Mouse (Mus musculus): ENCODE results near the gene Per2. TPM values are rescaled to one million over a fixed set of nuclear protein-coding genes. Genes with fewer than 3 reads are reported as not detected.

Per2 gene
- polyA plus RNA-seq, 1 experiment from 2014 or later: 4.1 TPM

DNA sequence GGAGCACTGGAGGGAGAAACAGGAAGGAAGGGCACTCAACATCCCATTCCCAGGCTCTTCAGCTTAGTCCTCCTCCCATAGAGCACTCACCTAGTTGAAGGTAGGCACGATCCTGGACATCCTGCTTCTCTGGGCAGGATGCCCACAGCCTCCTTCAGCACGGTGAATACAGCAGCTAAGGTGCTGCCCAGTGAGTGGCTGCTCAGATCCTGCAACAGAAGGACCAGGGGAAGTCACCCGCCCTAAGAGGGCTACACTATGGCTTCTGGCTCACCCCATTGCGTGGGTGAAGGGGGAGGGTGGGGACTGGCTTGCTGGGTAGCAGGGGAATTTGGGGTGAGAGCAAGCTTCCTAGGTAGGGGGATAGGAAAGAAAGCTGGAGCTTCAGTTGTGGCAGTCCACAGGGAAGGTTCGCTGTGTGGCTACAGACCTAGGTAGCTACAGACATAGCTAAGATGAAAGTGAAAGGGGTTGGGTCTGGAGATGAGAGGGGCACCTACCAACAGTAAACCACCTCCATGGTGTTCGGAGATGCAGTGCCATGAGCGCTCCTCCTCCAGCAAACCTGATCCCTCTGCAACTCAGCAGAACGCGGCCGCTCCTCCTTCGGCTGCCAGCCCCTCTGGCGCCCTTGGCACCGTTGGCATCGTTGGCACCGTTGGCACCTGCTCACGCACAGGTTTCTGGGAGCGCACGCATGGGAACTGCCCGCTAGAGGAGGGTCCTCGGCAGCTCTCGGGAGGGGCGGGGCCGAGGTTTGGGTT is 53.5 kb downstream of the Per2 start:
- H3K4me2 ChIP-seq (ENCODE audit: low read depth): no peak overlapping the region
- 52% methylated on average over 23 of the region's 23 CpGs for WGBS
- no peaks in the 10 kb centered on the region for H3K27me3 ChIP-seq (ENCODE audit: control insufficient read depth, insufficient read depth, low read length)
- no peaks in the 10 kb centered on the region for H3K9me3 ChIP-seq (ENCODE audit: control insufficient read depth, low read length)
- no peak overlapping the region for H3K4me3 ChIP-seq (ENCODE audit: low read depth, low read length)
- ATAC-seq (ENCODE audit: insufficient read depth, low FRiP score, low TSS enrichment): no peak
- DNase-seq (ENCODE audit: low spot score): no peak
- no peaks in the 10 kb centered on the region for H3K4me1 ChIP-seq (ENCODE audit: control insufficient read depth, insufficient read depth, low read length)
- H3K27ac ChIP-seq (ENCODE audit: low read depth, low read length): no peak overlapping the region
- no peak overlapping the region for H3K9ac ChIP-seq (ENCODE audit: low read length)
- H3K36me3 ChIP-seq (ENCODE audit: control insufficient read depth, insufficient read depth, low read length): no peaks in the 10 kb centered on the region

DNA sequence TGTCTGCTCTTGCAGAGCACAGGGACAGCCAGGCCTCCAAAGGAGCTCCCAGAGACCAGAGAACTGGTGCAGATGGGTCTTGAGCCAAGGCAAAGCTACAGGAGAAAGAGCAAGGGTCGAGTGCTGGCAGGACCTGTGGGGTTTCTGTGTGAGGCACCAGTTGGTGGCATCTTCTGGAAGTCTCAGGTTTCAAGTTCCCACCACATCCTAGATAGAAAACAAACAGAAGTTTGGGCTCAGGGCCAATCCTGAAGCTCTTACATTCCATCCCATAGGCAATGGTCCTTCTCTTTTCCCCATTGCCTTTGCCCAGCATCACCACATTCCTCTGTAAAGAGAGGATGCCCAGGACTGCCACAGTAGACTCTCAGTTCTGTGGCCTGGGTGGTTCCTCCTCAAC is 54.1 kb downstream of the Per2 start:
- Histone ChIP-seq H3K4me1 (ENCODE audit: control insufficient read depth, insufficient read depth, low read length) (no peaks in the 10 kb centered on the region), H3K27me3 (ENCODE audit: control insufficient read depth, insufficient read depth, low read length) (no peaks in the 10 kb centered on the region), H3K9me3 (ENCODE audit: control insufficient read depth, low read length) (no peaks in the 10 kb centered on the region), H3K27ac (ENCODE audit: low read depth, low read length) (no peak overlapping the region), H3K9ac (ENCODE audit: low read length) (no peak overlapping the region), H3K4me3 (ENCODE audit: low read depth, low read length) (no peak overlapping the region), H3K36me3 (ENCODE audit: control insufficient read depth, insufficient read depth, low read length) (no peaks in the 10 kb centered on the region), H3K4me2 (ENCODE audit: low read depth) (no peak overlapping the region)
- ATAC-seq (ENCODE audit: insufficient read depth, low FRiP score, low TSS enrichment): no peak
- no peak for DNase-seq (ENCODE audit: low spot score)
- 21% methylated on average over 1 of the region's 1 CpGs for WGBS

DNA sequence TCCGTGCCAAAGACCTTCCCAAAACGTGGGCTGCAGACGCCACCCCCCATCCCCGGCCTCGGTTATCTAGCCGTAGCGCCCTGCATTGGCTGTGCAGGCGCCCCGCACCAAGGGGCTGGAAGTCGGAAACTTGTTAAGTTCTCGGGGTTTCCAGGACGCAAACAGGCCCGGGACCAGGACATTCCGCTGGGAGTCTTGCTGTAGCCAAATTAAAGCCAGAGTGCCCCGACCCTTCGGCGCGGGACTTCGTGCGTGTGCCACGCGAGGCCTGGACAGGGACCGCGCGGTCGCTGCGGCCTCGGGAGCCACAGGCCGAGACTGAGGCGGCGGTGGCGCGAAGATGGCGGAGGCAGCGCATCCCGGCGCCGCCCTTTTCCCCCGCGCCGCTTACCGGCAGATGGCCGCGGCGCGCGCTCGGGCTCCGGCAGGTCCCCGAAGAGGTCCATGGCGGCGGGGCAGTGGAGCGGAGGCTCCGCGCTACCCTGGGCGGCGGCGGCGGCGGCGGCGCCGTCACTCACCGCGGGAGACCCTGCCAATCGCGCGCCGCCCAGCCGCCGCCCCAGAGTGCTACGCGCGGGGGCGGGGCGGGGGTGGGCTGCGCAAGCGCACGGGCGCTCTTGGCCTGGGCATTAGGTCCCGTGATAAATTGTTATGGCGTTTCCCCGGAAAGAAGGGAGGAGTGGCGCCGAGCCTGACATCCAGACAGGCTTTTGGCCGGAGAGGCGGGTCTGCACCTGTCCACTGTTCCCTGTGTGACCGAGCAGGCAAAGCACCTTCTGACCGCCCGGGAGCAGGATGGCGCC is 60.7 kb downstream of the Per2 start, which contains the start of gene Ilkap:
Gene Ilkap (minus strand): TSS at position 556 of the 803 bp plus-strand sequence.
- peak within 1 kb of the TSS; percentile 86 for H3K9ac ChIP-seq (ENCODE audit: low read length)
- H3K27me3 ChIP-seq (ENCODE audit: control insufficient read depth, insufficient read depth, low read length): no peaks in the 10 kb centered on the region
- H3K27ac ChIP-seq (ENCODE audit: low read depth, low read length): peak within 1 kb of the TSS; percentile 67
- H3K9me3 ChIP-seq (ENCODE audit: control insufficient read depth, low read length): no peaks in the 10 kb centered on the region
- peak within 1 kb of the TSS; percentile 90 for H3K4me2 ChIP-seq (ENCODE audit: low read depth)
- peak; percentile 92 for ATAC-seq (ENCODE audit: insufficient read depth, low FRiP score, low TSS enrichment)
- H3K36me3 ChIP-seq (ENCODE audit: control insufficient read depth, insufficient read depth, low read length): no peaks in the 10 kb centered on the region; the same call in 1 of the 2 replicates
- WGBS: under 1% methylated on average over 60 of the region's 91 CpGs
- H3K4me1 ChIP-seq (ENCODE audit: control insufficient read depth, insufficient read depth, low read length): peaks cover 12% of the 10 kb centered on the region
- DNase-seq (ENCODE audit: low spot score): peak; percentile 92
- H3K4me3 ChIP-seq (ENCODE audit: low read depth, low read length): peak within 1 kb of the TSS; percentile 86

DNA sequence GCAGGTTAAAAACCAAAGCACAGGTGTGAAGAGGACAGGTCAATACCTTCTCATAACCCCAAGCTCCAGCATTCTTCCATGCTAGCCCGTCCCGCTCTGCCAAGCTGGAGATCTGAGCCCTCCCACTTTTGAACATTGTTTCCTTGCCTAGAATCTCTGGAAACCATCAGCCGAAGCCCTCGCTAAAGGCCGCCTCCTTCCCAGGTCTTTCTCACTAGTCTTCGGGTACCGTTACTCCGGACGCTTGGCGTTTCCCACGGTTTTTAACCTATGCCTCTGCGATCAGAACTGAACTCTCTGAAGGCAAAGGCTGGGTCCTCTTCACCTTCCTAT is 61.2 kb downstream of the Per2 start:
- under 1% methylated on average over 12 of the region's 12 CpGs for WGBS
- Histone ChIP-seq H3K4me1 (ENCODE audit: control insufficient read depth, insufficient read depth, low read length) (peaks cover 12% of the 10 kb centered on the region), H3K27ac (ENCODE audit: low read depth, low read length) (peak overlapping the region; percentile 67; the same call in 1 of the 2 replicates), H3K36me3 (ENCODE audit: control insufficient read depth, insufficient read depth, low read length) (no peaks in the 10 kb centered on the region; the same call in 1 of the 2 replicates), H3K4me2 (ENCODE audit: low read depth) (peak overlapping the region; percentile 90), H3K9me3 (ENCODE audit: control insufficient read depth, low read length) (no peaks in the 10 kb centered on the region), H3K9ac (ENCODE audit: low read length) (peak overlapping the region; percentile 86), H3K27me3 (ENCODE audit: control insufficient read depth, insufficient read depth, low read length) (no peaks in the 10 kb centered on the region), H3K4me3 (ENCODE audit: low read depth, low read length) (peak overlapping the region; percentile 86)
- DNase-seq (ENCODE audit: low spot score) (no peak), ATAC-seq (ENCODE audit: insufficient read depth, low FRiP score, low TSS enrichment) (no peak)

DNA sequence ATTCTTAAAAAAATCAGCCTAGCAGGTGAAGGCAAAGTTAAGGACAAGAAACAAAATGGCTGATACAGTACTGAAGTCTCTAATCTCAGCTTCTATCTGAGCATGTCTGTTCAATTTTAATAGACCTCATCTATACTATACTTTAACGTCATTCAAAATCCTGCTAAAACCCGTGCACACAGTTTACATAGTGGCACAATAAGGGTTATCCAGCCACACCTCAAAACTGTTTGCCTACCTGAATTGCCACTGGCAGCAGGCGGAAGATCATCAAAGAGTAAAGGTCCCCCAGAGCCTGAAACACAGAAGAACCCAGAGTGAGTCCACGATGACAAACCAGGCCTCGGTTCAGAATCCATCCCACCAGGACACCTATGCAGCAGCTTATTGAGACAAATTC is 68.8 kb downstream of the Per2 start:
- H3K9me3 ChIP-seq (ENCODE audit: control insufficient read depth, low read length): no peaks in the 10 kb centered on the region
- no peak for DNase-seq (ENCODE audit: low spot score)
- H3K4me3 ChIP-seq (ENCODE audit: low read depth, low read length): no peak overlapping the region
- no peak overlapping the region for H3K27ac ChIP-seq (ENCODE audit: low read depth, low read length)
- H3K36me3 ChIP-seq (ENCODE audit: control insufficient read depth, insufficient read depth, low read length): peaks cover 19% of the 10 kb centered on the region
- no peaks in the 10 kb centered on the region for H3K27me3 ChIP-seq (ENCODE audit: control insufficient read depth, insufficient read depth, low read length)
- WGBS: 95% methylated on average over 5 of the region's 5 CpGs
- H3K9ac ChIP-seq (ENCODE audit: low read length): no peak overlapping the region
- H3K4me2 ChIP-seq (ENCODE audit: low read depth): no peak overlapping the region
- no peaks in the 10 kb centered on the region for H3K4me1 ChIP-seq (ENCODE audit: control insufficient read depth, insufficient read depth, low read length)
- ATAC-seq (ENCODE audit: insufficient read depth, low FRiP score, low TSS enrichment): no peak

DNA sequence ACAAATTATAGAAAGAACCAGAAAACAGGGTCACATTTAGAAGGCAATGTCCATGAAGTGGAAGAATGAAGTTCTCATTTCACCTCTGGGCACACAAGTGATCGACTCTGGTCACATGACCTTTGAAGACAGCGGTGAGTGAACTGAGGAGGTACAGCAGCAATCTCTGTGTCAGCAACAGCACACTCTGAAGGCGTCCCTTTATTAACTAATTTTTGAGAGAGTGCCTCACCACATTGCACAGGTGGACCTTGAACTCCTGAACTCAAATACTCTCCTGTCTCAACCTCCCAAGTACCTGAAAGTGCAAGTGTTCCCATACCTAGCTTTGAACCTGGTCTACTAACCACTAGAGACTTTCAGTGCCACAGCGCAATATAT is 78.0 kb downstream of the Per2 start:
- H3K27ac ChIP-seq (ENCODE audit: low read depth, low read length): no peak overlapping the region
- H3K27me3 ChIP-seq (ENCODE audit: control insufficient read depth, insufficient read depth, low read length): no peaks in the 10 kb centered on the region
- DNase-seq (ENCODE audit: low spot score) (no peak), ATAC-seq (ENCODE audit: insufficient read depth, low FRiP score, low TSS enrichment) (no peak)
- H3K36me3 ChIP-seq (ENCODE audit: control insufficient read depth, insufficient read depth, low read length): peaks cover 36% of the 10 kb centered on the region
- no peak overlapping the region for H3K9ac ChIP-seq (ENCODE audit: low read length)
- no peak overlapping the region for H3K4me2 ChIP-seq (ENCODE audit: low read depth)
- 95% methylated on average over 4 of the region's 4 CpGs for WGBS
- H3K9me3 ChIP-seq (ENCODE audit: control insufficient read depth, low read length): no peaks in the 10 kb centered on the region
- no peaks in the 10 kb centered on the region for H3K4me1 ChIP-seq (ENCODE audit: control insufficient read depth, insufficient read depth, low read length)
- H3K4me3 ChIP-seq (ENCODE audit: low read depth, low read length): no peak overlapping the region

DNA sequence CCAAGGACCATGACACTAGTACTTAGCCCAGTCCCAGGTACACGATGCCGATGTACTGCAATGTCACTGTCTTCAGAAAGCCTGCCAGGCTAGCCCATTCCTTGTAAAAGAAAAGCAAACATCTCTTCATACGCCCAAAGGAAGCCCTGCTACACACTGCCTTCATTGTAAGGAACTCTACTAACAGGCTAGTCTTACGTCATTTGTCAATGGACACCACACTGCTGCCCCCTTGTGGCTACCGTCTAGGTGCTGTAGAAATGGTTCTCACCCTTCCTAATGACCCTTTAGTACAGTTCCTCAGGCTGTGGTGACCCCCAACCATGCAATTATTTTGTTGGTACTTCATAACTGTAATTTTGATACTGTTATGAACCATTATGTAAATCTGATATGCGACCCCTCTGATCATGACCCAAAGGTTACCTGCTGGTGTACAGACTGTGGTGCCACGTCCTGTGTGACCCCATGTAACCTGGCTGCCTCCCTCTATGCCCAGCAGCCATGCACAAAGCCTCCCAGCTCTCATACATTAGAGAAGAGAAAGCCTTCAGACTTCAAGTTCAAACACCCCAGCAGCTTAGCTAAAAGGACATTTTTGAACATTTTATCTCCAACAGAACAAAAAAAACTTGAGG is 78.6 kb downstream of the Per2 start:
- H3K9ac ChIP-seq (ENCODE audit: low read length): no peak overlapping the region
- DNase-seq (ENCODE audit: low spot score): peak; percentile 85
- no peaks in the 10 kb centered on the region for H3K9me3 ChIP-seq (ENCODE audit: control insufficient read depth, low read length)
- no peaks in the 10 kb centered on the region for H3K27me3 ChIP-seq (ENCODE audit: control insufficient read depth, insufficient read depth, low read length)
- 63% methylated on average over 7 of the region's 7 CpGs for WGBS
- H3K4me3 ChIP-seq (ENCODE audit: low read depth, low read length): no peak overlapping the region
- no peak overlapping the region for H3K4me2 ChIP-seq (ENCODE audit: low read depth)
- H3K27ac ChIP-seq (ENCODE audit: low read depth, low read length): no peak overlapping the region
- no peaks in the 10 kb centered on the region for H3K4me1 ChIP-seq (ENCODE audit: control insufficient read depth, insufficient read depth, low read length)
- peaks cover 38% of the 10 kb centered on the region for H3K36me3 ChIP-seq (ENCODE audit: control insufficient read depth, insufficient read depth, low read length)
- no peak; the same call in 1 of the 2 replicates for ATAC-seq (ENCODE audit: insufficient read depth, low FRiP score, low TSS enrichment)

DNA sequence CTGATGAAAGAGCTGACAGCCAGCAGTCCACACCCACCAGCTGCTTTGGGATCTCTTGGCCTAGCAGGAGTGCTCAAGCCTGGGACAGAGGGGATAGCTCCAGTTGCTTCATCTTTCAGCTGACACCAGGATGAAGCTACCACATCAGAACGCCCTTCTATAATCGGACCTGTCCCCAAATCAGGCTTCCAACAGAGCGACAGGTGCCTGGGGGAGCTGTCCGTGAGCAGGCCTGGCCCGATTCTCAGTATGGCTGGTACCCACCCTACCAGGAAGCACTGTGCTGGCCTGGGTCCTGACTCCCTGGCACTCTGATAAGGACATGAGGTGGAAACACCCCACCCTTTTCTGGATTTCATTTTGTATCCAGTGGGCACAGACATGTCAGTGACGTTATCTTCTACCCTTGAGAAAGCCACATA is 85.7 kb downstream of the Per2 start:
- H3K4me2 ChIP-seq (ENCODE audit: low read depth): no peak overlapping the region
- DNase-seq (ENCODE audit: low spot score) (no peak), ATAC-seq (ENCODE audit: insufficient read depth, low FRiP score, low TSS enrichment) (no peak)
- H3K27ac ChIP-seq (ENCODE audit: low read depth, low read length): no peak overlapping the region
- no peaks in the 10 kb centered on the region for H3K27me3 ChIP-seq (ENCODE audit: control insufficient read depth, insufficient read depth, low read length)
- H3K9me3 ChIP-seq (ENCODE audit: control insufficient read depth, low read length): no peaks in the 10 kb centered on the region
- no peak overlapping the region for H3K9ac ChIP-seq (ENCODE audit: low read length)
- no peak overlapping the region for H3K4me3 ChIP-seq (ENCODE audit: low read depth, low read length)
- H3K36me3 ChIP-seq (ENCODE audit: control insufficient read depth, insufficient read depth, low read length): peaks cover 32% of the 10 kb centered on the region
- 95% methylated on average over 6 of the region's 6 CpGs for WGBS
- no peaks in the 10 kb centered on the region for H3K4me1 ChIP-seq (ENCODE audit: control insufficient read depth, insufficient read depth, low read length)

All from neural tube, embryonic 11.5 days (tissue).